Mouse (Mus musculus) olfactory bulb, adult 2 months (tissue): ENCODE results near the gene Cntnap2.

ENCODE experiments used
- CTCF ChIP-seq: fragments of 200-500 bp; IDR thresholded peaks from 2 replicates; pipeline ENCODE4 v1.5.1; 2012; ENCODE audit warnings: low read depth, mild to moderate bottlenecking, low read length, moderate library complexity; ENCODE audit not compliant: insufficient read depth
- POLR2A ChIP-seq: fragments of 200-500 bp; IDR thresholded peaks from 2 replicates; pipeline ENCODE4 v1.6.1; 2012; ENCODE audit warnings: mild to moderate bottlenecking, low read depth, low read length, moderate library complexity; ENCODE audit not compliant: insufficient read depth

DNA sequence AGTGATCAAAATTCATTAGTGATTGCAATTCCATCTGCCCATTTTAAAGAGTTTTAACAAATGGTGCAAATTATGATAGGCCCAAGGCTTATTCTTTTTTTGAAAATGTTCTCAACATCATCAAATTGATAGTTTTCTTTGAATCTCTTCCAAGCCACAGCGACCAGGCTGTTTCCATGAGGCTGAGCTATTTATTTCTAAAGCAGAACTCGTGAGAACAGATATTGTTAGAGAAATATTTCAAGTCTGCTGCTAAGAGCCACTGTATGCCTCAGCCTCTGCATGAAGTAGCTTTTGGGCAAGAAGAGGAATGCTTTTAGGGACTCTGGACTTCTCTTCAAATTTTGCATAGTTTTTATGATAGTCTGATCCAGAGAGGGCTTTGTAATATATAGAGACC is 1972.2 kb downstream of the Cntnap2 start:
- TF ChIP-seq POLR2A (no peak), CTCF (no peak)
